Mouse (Mus musculus) adrenal gland, adult 10 weeks (tissue): ENCODE data around the gene Krtap31-2. TPM values are rescaled to one million over a fixed set of nuclear protein-coding genes. Genes with fewer than 3 reads are reported as not detected.

Source experiments
- polyA plus RNA-seq: library from polyadenylated mRNA; stranded (reverse); fragments of 350-450 nt; fragmentation: Illumina TruSeq; extraction: RNeasy Lipid Tissue Mini Kit (QIAGEN cat#74804); gene quantifications from one replicate; pipeline ENCODE4 v1.2.3, GENCODE M21; 2014; ENCODE audit warnings: low read depth, low replicate concordance

The Krtap31-2 gene
- polyA plus RNA-seq = not detected

DNA sequence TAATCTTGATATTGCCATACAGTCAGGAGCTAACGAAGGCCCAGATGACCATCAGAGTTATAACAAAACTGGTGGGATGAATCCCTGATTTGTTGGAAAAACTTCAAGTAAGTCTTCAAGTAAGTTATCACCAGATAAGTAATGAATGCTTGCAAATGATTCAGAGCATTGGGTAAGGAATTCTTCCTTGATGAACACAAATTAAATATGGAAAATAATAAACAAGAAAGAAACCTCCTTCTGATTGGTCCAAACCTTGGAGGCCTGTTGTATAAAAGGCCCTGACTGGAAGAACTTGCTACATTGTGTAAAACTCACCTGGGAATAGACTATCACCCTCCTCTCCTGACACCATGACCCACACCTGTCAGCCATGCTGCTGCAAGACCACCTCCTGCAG is at the start of gene Krtap31-2:
TSS of gene Krtap31-2 (plus strand) at position 301 of the 400 bp plus-strand sequence.

DNA sequence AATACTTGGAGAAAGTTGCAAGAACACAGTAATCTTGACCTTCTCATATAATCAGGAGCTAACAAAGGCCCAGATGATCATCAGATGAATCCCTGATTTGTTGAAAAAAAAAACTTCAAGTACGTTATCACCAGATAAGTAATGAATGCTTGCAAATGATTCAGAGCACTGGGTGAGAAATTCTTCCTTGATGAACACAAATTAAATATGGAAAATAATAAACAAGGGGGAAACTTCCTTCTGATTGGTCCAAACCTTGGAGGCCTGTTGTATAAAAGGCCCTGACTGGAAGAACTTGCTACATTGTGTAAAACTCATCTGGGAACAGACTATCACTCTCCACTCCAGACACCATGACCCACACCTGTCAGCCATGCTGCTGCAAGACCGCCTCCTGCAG is 28.5 kb upstream of the Krtap31-2 start, which contains the start of gene Krtap31-1:
TSS of gene Krtap31-1 (plus strand) at position 301 of the 400 bp plus-strand sequence.

DNA sequence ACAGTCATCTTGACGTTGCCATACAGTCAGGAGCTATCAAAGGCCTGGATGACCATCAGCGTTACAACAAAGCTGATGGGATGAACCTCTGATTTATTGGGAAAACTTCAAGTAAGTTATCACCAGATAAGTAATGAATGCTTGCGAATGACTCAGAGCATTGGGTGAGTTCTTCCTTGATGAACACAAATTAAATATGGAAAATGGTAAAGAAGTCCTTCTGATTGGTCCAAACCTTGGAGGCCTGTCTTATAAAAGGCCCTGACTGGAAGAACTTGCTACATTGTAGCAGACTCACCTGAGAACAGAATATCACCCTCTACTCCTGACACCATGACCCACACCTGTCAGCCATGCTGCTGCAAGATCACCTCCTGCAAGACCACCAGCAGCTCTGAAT is 21.6 kb upstream of the Krtap31-2 start, which contains the start of gene Gm11565:
TSS of gene Gm11565 (plus strand) at position 301 of the 400 bp plus-strand sequence.

DNA sequence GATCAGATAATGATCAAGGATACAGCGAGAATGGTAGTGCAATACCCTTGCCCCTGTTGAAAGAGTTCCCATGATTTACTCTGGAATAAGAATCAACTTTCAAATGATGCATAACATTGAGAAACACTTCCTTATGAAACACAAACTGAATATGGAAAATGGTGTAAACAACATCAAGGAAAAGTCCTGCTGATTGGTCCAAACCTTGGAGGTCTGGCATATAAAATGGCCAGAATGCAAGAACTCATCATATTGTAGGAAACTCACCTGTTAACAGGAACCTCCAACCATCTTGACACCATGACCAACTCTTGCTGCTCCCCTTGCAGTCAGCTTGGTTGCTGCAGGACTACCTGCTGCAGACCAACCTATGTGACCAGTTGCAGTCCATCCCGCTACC is 12.1 kb downstream of the Krtap31-2 start, which contains the start of gene Krtap9-5:
TSS of gene Krtap9-5 (plus strand) at position 301 of the 400 bp plus-strand sequence.

DNA sequence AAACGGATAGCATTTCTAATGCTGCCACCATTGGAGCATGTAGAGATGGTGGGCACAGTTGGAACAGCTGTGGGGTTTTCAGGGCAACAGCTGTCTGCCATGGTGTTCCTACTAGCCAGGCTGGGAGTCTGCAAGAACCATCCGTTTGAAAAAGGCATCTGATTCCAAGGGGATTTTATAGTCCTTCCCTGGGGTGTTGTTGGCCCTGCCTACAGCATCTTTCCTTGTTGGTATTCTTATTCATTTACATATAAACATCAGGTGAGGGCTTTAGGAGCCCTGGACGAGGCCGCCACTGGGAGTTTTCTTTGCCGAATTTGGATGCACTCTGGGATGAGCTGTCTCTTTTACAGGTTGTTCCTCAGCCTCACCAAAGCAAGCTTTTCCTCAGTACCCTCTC is 42.9 kb downstream of the Krtap31-2 start, which contains the start of gene Krtap29-1:
TSS of gene Krtap29-1 (minus strand) at position 101 of the 400 bp plus-strand sequence.

DNA sequence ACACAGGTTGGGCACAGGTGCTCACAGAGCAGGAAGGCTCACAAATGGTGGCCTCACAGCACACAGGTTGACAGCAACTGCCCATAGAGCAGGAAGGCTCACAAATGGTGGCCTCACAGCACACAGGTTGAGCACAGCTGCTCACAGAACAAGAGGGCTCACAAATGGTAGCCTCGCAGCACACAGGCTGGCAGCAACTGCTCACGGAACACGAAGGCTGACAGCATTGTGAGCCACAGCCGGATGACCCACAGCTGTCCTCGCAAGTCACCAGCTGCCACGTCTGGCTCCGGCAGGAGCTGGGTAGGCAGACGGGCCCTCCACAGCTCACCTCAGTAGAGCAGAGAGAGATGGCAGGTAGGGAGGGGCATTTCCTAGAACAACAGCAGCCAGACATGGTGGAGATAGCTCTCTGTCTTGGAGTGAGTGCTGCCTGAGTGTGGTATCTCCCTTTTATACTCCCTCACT is 50.1 kb downstream of the Krtap31-2 start, which contains the start of gene Krtap16-1:
TSS of gene Krtap16-1 (minus strand) at position 418 of the 468 bp plus-strand sequence.

Other genes starting within 250 kb of the Krtap31-2 start
- not detected for gene Gm14190, start 245.6 kb upstream of the Krtap31-2 start, polyA plus RNA-seq
- gene Gm14180, start 202.0 kb upstream of the Krtap31-2 start, polyA plus RNA-seq = not detected
- not detected for gene Gm11595, start 163.4 kb upstream of the Krtap31-2 start, polyA plus RNA-seq
- gene Krtap4-8, start 155.6 kb upstream of the Krtap31-2 start, polyA plus RNA-seq = not detected
- not detected for gene Krtap4-9, start 151.1 kb upstream of the Krtap31-2 start, polyA plus RNA-seq
- gene Gm11596, start 142.8 kb upstream of the Krtap31-2 start, polyA plus RNA-seq = not detected
- not detected for gene Gm11569, start 137.4 kb upstream of the Krtap31-2 start, polyA plus RNA-seq
- gene Gm11554, start 131.8 kb upstream of the Krtap31-2 start, polyA plus RNA-seq = not detected
- not detected for gene Krtap4-13, start 126.4 kb upstream of the Krtap31-2 start, polyA plus RNA-seq
- gene Gm11564, start 120.6 kb upstream of the Krtap31-2 start, polyA plus RNA-seq = not detected
- not detected for gene 2300003K06Rik, start 98.2 kb upstream of the Krtap31-2 start, polyA plus RNA-seq
- gene Krtap4-16, start 84.7 kb upstream of the Krtap31-2 start, polyA plus RNA-seq = not detected
- gene Gm11568, start 78.4 kb upstream of the Krtap31-2 start, polyA plus RNA-seq = not detected
- not detected for gene Gm11559, start 71.8 kb upstream of the Krtap31-2 start, polyA plus RNA-seq
- gene Krtap9-1, start 62.9 kb upstream of the Krtap31-2 start, polyA plus RNA-seq = not detected
- not detected for gene Gm11567, start 57.1 kb upstream of the Krtap31-2 start, polyA plus RNA-seq
- gene Krtap31-1, start 28.4 kb upstream of the Krtap31-2 start, polyA plus RNA-seq = not detected
- not detected for gene Gm11565, start 21.5 kb upstream of the Krtap31-2 start, polyA plus RNA-seq
- gene Krtap9-5, start 12.2 kb downstream of the Krtap31-2 start, polyA plus RNA-seq = not detected
- not detected for gene Krtap29-1, start 42.8 kb downstream of the Krtap31-2 start, polyA plus RNA-seq
- gene Krtap16-1, start 50.3 kb downstream of the Krtap31-2 start, polyA plus RNA-seq = not detected
- gene Krtap17-1, start 57.7 kb downstream of the Krtap31-2 start, polyA plus RNA-seq = not detected
- not detected for gene Krt33a, start 79.9 kb downstream of the Krtap31-2 start, polyA plus RNA-seq
- gene Krt33b, start 93.6 kb downstream of the Krtap31-2 start, polyA plus RNA-seq = not detected
- gene Krt34, start 105.3 kb downstream of the Krtap31-2 start, polyA plus RNA-seq = not detected
- not detected for gene Krt31, start 114.3 kb downstream of the Krtap31-2 start, polyA plus RNA-seq
- not detected for gene Krt32, start 151.9 kb downstream of the Krtap31-2 start, polyA plus RNA-seq
- not detected for gene Krt35, start 159.9 kb downstream of the Krtap31-2 start, polyA plus RNA-seq
- not detected for gene Krt36, start 169.3 kb downstream of the Krtap31-2 start, polyA plus RNA-seq
- not detected for gene Krt13, start 185.3 kb downstream of the Krtap31-2 start, polyA plus RNA-seq
- not detected for gene Krt15, start 199.6 kb downstream of the Krtap31-2 start, polyA plus RNA-seq
- not detected for gene Krt19, start 212.4 kb downstream of the Krtap31-2 start, polyA plus RNA-seq